Mouse (Mus musculus) liver, adult 2 months (tissue): ENCODE data around the gene Igf1r. TPM values are rescaled to one million over a fixed set of nuclear protein-coding genes. Genes with fewer than 3 reads are reported as not detected.

Source experiments
- DNase-seq: peaks from one replicate; pipeline ENCODE4 v3.0.0-alpha.2; 2011; ENCODE audit warnings: low read depth, low spot score; ENCODE audit errors: extremely low read depth
- H3K27ac ChIP-seq: fragments of 200-500 bp; replicated peaks from 2 replicates; pipeline ENCODE4 v1.5.1; 2012; ENCODE audit warnings: low read depth, mild to moderate bottlenecking, control low read depth, inconsistent platforms, low read length; ENCODE audit not compliant: insufficient read depth
- H3K27me3 ChIP-seq: fragments of 200-500 bp; 2 replicates; pipeline ENCODE4 v1.6.1; 2012; ENCODE audit warnings: mild to moderate bottlenecking, moderate library complexity, low read length, inconsistent platforms; ENCODE audit not compliant: control insufficient read depth, insufficient read depth
- H3K36me3 ChIP-seq: fragments of 200-500 bp; 2 replicates; pipeline ENCODE4 v1.6.1; 2012; ENCODE audit warnings: low read length, inconsistent platforms; ENCODE audit not compliant: control insufficient read depth, insufficient read depth
- H3K4me1 ChIP-seq: fragments of 200-500 bp; 2 replicates; pipeline ENCODE4 v1.6.1; 2011; ENCODE audit warnings: low read length; ENCODE audit not compliant: control insufficient read depth, insufficient read depth
- H3K4me3 ChIP-seq: fragments of 200-500 bp; 2 replicates; pipeline ENCODE4 v1.5.1; 2011; ENCODE audit warnings: low read depth, mild to moderate bottlenecking, control low read depth, low read length, moderate library complexity; ENCODE audit not compliant: insufficient read depth
- H3K79me2 ChIP-seq: fragments of 200-500 bp; 2 replicates; pipeline ENCODE4 v1.6.1; 2012; ENCODE audit warnings: inconsistent platforms, mild to moderate bottlenecking, low read length, moderate library complexity; ENCODE audit not compliant: control insufficient read depth, insufficient read depth
- H3K9ac ChIP-seq: fragments of 200-500 bp; 2 replicates; pipeline ENCODE4 v1.6.1; 2012; ENCODE audit warnings: low read depth, mild to moderate bottlenecking, control low read depth, inconsistent platforms, low read length
- CTCF ChIP-seq: fragments of 200-500 bp; IDR thresholded peaks from 2 replicates; pipeline ENCODE4 v1.5.1; 2011; ENCODE audit warnings: low read depth, low read length, control low read depth
- POLR2A ChIP-seq: fragments of 200-500 bp; IDR thresholded peaks from 2 replicates; pipeline ENCODE4 v1.6.1; 2011; ENCODE audit warnings: low read length, control low read depth; ENCODE audit not compliant: insufficient read depth; ENCODE audit errors: extremely low read depth
- WGBS: fragments of 180-500 bp; shearing (Covaris S2); methylation state at CpG from one replicate; pipeline ENCODE4 v1.1.7; 2018; 5-methylcytosine and 5-hydroxymethylcytosine counted together
- polyA plus RNA-seq: library from polyadenylated mRNA; depleted of rRNA; stranded (reverse); fragments of >200 nt; gene quantifications from 2 replicates; pipeline ENCODE4 v1.2.3, GENCODE M21; 2012
- total RNA-seq: library from RNA; depleted of rRNA; stranded (reverse); fragments of >200 nt; gene quantifications from 2 replicates; pipeline ENCODE4 v1.2.3, GENCODE M21; 2014

The Igf1r gene
- total and polyA plus RNA-seq, 2 experiments = 0.50 to 1.2 TPM

DNA sequence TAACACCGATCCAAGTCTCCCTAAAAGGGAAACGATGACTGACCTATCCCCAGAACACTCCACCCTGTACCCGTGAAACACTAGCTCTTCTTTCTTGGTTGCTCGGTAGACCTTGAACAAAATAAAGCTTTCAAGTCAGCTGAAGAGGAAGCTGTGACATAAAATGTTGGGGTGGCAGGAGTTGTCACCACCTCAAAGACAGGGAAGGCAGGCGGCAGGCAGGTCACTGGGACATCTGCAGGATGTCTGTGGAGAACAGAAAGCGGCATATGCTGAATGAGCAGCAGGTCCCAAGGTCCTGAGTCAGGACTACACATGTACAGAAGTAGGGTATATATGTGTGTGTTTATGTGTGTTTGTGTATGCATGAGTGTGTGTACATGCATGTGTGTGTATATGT is 191.6 kb downstream of the Igf1r start:
- Histone ChIP-seq H3K27me3 (peaks cover 11% of the 10 kb centered on the region; the same call in 1 of the 2 replicates), H3K4me1 (no peaks in the 10 kb centered on the region; the same call in 1 of the 2 replicates), H3K79me2 (no peaks in the 10 kb centered on the region), H3K27ac (no peak overlapping the region), H3K36me3 (no peaks in the 10 kb centered on the region), H3K4me3 (no peak overlapping the region), H3K9ac (no peak overlapping the region)
- WGBS = 74% methylated on average over 6 of the region's 6 CpGs
- DNase-seq = no peak
- TF ChIP-seq POLR2A (no peak), CTCF (no peak)

- Histone ChIP-seq H3K4me3 (no peak overlapping the region), H3K27ac (no peak overlapping the region), H3K27me3 (peaks cover 6% of the 10 kb centered on the region; the same call in 1 of the 2 replicates), H3K9ac (no peak overlapping the region), H3K36me3 (no peaks in the 10 kb centered on the region), H3K79me2 (no peaks in the 10 kb centered on the region), H3K4me1 (no peaks in the 10 kb centered on the region; the same call in 1 of the 2 replicates)
- no peak for DNase-seq
- TF ChIP-seq POLR2A (no peak), CTCF (no peak)
- 83% methylated on average over 20 of the region's 20 CpGs for WGBS
These were observed 195.8 kb downstream of the Igf1r start for GRCm38 (mm10) chr7:68148297-68149048.

GRCm38 (mm10) chr7:68151892-68152291 is 199.3 kb downstream of the Igf1r start:
- TF ChIP-seq POLR2A (no peak), CTCF (no peak)
- 68% methylated on average over 5 of the region's 5 CpGs for WGBS
- H3K4me3 ChIP-seq = no peak overlapping the region

GRCm38 (mm10) chr7:68152458-68152857 is 199.8 kb downstream of the Igf1r start:
- no peak overlapping the region for H3K27ac ChIP-seq
- WGBS = 92% methylated on average over 8 of the region's 8 CpGs
- TF ChIP-seq POLR2A (no peak), CTCF (no peak)
- H3K4me3 ChIP-seq = no peak overlapping the region
- no peaks in the 10 kb centered on the region for H3K79me2 ChIP-seq
- peaks cover 2% of the 10 kb centered on the region; the same call in 1 of the 2 replicates for H3K27me3 ChIP-seq
- H3K36me3 ChIP-seq = no peaks in the 10 kb centered on the region
- H3K9ac ChIP-seq = no peak overlapping the region
- DNase-seq = no peak
- no peaks in the 10 kb centered on the region for H3K4me1 ChIP-seq

More at GRCm38 (mm10) chr7:68151892-68152291, 199.3 kb downstream of the Igf1r start:
- H3K27ac ChIP-seq = no peak overlapping the region
- peaks cover 2% of the 10 kb centered on the region; the same call in 1 of the 2 replicates for H3K27me3 ChIP-seq
- no peaks in the 10 kb centered on the region for H3K79me2 ChIP-seq
- no peak overlapping the region for H3K9ac ChIP-seq
- no peaks in the 10 kb centered on the region for H3K36me3 ChIP-seq
- no peak for DNase-seq
- no peaks in the 10 kb centered on the region for H3K4me1 ChIP-seq

- Histone ChIP-seq H3K27ac (no peak overlapping the region), H3K9ac (no peak overlapping the region), H3K27me3 (no peaks in the 10 kb centered on the region; the same call in 1 of the 2 replicates), H3K79me2 (no peaks in the 10 kb centered on the region), H3K4me1 (no peaks in the 10 kb centered on the region), H3K36me3 (no peaks in the 10 kb centered on the region), H3K4me3 (no peak overlapping the region)
- 88% methylated on average over 8 of the region's 8 CpGs for WGBS
- TF ChIP-seq POLR2A (no peak), CTCF (no peak)
- DNase-seq = no peak
These were observed 200.6 kb downstream of the Igf1r start for GRCm38 (mm10) chr7:68153269-68153668.

DNA sequence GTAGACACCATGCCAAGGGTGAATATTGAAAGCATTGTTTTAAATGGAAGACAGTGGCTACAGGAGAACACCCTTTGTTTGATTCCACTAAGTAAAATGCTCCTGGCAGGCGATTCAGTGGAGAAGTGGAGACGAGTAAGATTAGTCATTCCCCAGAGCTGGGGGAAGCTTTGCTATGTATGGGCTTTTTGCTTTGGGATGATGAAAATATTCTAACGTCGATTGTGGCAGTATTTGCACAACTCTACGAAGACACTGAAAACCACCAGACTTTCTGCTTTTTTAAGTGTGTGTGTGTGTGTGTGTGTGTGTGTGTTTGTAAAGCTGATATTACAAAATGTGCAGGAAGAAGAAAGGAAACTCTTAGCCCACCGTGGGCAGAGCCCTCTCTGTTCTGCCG is 202.0 kb downstream of the Igf1r start:
- Histone ChIP-seq H3K79me2 (no peaks in the 10 kb centered on the region), H3K4me3 (no peak overlapping the region), H3K27me3 (no peaks in the 10 kb centered on the region; the same call in 1 of the 2 replicates), H3K4me1 (no peaks in the 10 kb centered on the region), H3K9ac (no peak overlapping the region), H3K36me3 (no peaks in the 10 kb centered on the region), H3K27ac (no peak overlapping the region)
- DNase-seq = no peak
- 53% methylated on average over 7 of the region's 7 CpGs for WGBS
- TF ChIP-seq CTCF (no peak), POLR2A (no peak)
